Mouse (Mus musculus): ENCODE results near the gene Ano7. TPM values are rescaled to one million over a fixed set of nuclear protein-coding genes. Genes with fewer than 3 reads are reported as not detected.

Ano7 gene
- not detected for polyA plus RNA-seq (2014; fragmentation: Illumina TruSeq; extraction: RNeasy Lipid Tissue Mini Kit (QIAGEN cat#74804); ENCODE audit: insufficient read depth, low read depth, low replicate concordance)

GRCm38 (mm10) chr1:93373665-93374064 is at the start of gene Ano7:
TSS of gene Ano7 (plus strand) at chr1:93373930.

GRCm38 (mm10) chr1:93342648-93343503 is 30.9 kb upstream of the Ano7 start, which contains the start of the genes Ppp1r7 and Pask:
TSS of gene Ppp1r7 (plus strand) at chr1:93342854.
TSS of gene Pask (minus strand) at chr1:93343482.

Other genes with a start within 250 kb of the Ano7 start
- not detected for gene Agxt, start 238.7 kb upstream of the Ano7 start, polyA plus RNA-seq (2014; fragmentation: Illumina TruSeq; extraction: RNeasy Lipid Tissue Mini Kit (QIAGEN cat#74804); ENCODE audit: insufficient read depth, low read depth, low replicate concordance)
- gene 2310007B03Rik, start 213.0 kb upstream of the Ano7 start, polyA plus RNA-seq (2014; fragmentation: Illumina TruSeq; extraction: RNeasy Lipid Tissue Mini Kit (QIAGEN cat#74804); ENCODE audit: insufficient read depth, low read depth, low replicate concordance) = 25.5 TPM
- gene Crocc2, start 205.2 kb upstream of the Ano7 start, polyA plus RNA-seq (2014; fragmentation: Illumina TruSeq; extraction: RNeasy Lipid Tissue Mini Kit (QIAGEN cat#74804); ENCODE audit: insufficient read depth, low read depth, low replicate concordance) = 0.73 TPM
- 4.2 TPM for gene Sned1, start 138.1 kb upstream of the Ano7 start, polyA plus RNA-seq (2014; fragmentation: Illumina TruSeq; extraction: RNeasy Lipid Tissue Mini Kit (QIAGEN cat#74804); ENCODE audit: insufficient read depth, low read depth, low replicate concordance)
- 16.8 TPM for gene Mterf4, start 68.0 kb upstream of the Ano7 start, polyA plus RNA-seq (2014; fragmentation: Illumina TruSeq; extraction: RNeasy Lipid Tissue Mini Kit (QIAGEN cat#74804); ENCODE audit: insufficient read depth, low read depth, low replicate concordance)
- 10.9 TPM for gene Ppp1r7, start 31.1 kb upstream of the Ano7 start, polyA plus RNA-seq (2014; fragmentation: Illumina TruSeq; extraction: RNeasy Lipid Tissue Mini Kit (QIAGEN cat#74804); ENCODE audit: insufficient read depth, low read depth, low replicate concordance)
- 0.58 TPM for gene Pask, start 30.4 kb upstream of the Ano7 start, polyA plus RNA-seq (2014; fragmentation: Illumina TruSeq; extraction: RNeasy Lipid Tissue Mini Kit (QIAGEN cat#74804); ENCODE audit: insufficient read depth, low read depth, low replicate concordance)
- 43.1 TPM for gene Hdlbp, start 104.9 kb downstream of the Ano7 start, polyA plus RNA-seq (2014; fragmentation: Illumina TruSeq; extraction: RNeasy Lipid Tissue Mini Kit (QIAGEN cat#74804); ENCODE audit: insufficient read depth, low read depth, low replicate concordance)
- 1.7 TPM for gene Farp2, start 138.1 kb downstream of the Ano7 start, polyA plus RNA-seq (2014; fragmentation: Illumina TruSeq; extraction: RNeasy Lipid Tissue Mini Kit (QIAGEN cat#74804); ENCODE audit: insufficient read depth, low read depth, low replicate concordance)

All from lung, adult 10 weeks (tissue).